Mouse (Mus musculus): ENCODE data around the gene Ugdh.

Gene Ugdh

DNA sequence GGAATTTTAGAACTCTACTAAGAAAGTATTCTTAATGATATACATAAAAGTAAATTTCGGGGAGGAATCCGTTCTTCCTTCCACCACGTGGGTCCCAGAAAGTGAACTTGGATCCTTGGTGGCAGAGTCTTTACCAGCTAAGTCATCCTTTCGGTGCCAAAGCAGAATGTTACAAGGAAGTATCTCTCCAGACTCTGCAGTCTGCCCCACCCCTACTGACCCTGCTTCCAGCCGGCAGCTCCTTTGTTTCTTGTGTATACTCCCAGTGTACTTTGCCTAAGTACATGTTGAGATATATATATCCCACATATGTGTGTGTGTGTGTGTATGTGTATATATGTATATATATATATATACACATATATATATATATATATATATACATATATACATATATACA, 6.3 kb downstream of the Ugdh start:
- DNase-seq (ENCODE audit: low read depth, low spot score), result no peak

DNA sequence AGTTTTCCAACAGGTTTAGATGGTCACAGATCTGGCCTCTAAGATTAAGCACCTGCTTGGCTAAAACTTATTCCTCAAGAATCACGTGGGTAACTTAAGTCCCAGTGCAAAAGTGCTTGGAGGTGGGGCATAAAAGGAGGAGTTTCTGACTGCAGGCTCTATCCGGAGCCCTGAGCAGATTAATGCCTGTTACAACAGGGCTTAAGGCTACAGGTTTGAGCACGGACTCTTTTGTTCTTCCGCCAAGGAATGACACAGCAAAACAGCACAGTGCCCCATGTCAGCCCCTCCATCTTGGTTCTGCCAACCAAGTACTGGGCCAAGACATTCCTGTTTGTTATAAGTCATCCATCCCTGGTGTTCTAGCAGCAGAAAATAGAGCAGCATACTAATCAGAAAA, 7.4 kb downstream of the Ugdh start:
- DNase-seq (ENCODE audit: low read depth, low spot score), result peak; percentile 63

DNA sequence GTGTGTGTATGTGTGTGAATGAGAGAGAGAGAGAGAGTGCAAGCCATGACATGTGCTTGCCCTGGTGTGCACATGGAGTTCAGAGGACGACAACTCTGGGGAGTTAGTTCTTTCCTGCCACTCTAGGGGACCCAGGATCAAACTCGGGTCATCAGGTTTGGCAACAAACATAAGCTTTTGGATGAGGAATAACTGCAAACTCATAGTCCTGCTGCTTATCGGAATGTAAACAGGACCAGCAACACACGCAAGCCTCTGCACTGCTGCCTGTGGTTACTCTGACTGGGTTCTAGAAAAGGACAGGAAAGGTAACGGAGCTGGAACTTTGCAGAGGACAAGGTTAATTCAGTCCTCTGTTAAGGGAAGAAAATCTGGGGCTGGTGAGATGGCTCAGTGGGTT, 10.5 kb downstream of the Ugdh start:
- DNase-seq (ENCODE audit: low read depth, low spot score), result no peak

DNA sequence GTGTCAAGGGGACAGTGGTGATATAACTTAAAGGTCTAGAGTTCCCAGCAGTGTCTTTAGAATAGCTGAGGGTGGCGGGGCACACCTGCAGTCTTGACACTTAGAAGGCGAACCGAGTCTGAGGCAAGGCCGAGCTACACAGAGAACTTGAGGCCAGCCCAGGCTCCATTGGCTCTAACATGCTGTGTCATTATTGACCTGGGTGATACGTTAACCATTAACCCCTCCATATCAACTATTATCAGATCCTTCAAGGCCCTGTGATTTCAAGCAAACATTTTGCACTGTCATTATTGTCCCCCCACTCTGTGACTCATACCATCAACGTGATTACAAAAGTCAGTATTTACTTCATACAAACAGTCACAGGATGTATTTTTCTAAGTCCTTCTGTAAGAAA, 11.5 kb downstream of the Ugdh start:
- no peak for DNase-seq (ENCODE audit: low read depth, low spot score)

DNA sequence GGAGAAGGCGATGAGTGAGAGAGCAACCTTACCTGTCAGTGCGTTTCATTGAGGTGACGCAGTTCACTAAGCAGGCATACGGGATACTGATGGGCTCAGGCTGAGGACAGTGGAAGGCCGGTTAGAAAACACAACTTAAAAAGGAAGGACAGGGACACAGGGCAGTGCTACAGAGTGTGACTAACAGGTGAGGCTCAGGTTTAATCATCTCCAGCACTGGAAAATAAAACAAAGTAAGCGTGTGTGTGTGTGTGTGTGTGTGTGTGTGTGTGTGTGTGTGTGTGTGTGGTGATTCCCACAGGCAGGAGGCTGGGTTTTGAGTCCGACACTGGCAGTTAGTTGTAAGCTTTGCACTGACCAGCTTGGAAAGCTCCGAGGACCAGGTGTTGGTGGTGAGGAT, 12.9 kb downstream of the Ugdh start:
- DNase-seq (ENCODE audit: low read depth, low spot score), result no peak

DNA sequence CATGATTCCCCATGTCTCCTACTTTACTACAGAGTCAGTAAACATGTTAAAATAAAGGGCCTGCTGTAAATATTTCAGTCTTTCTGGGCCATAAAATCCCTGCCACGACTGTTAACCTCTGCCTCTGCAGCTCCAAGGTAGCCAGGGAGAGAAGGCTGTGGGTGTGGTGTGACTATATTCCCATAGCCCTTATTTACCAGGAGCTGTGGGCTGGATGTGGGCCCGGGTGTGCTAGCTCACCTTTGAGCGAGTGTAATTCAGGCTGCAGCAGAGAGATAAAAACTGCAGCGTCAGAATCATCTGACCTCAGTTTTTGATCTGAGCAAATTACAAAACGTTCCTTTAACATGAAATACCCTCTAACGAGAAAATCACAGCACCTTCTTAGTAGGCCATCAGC, 14.9 kb downstream of the Ugdh start:
- DNase-seq (ENCODE audit: low read depth, low spot score), result no peak

DNA sequence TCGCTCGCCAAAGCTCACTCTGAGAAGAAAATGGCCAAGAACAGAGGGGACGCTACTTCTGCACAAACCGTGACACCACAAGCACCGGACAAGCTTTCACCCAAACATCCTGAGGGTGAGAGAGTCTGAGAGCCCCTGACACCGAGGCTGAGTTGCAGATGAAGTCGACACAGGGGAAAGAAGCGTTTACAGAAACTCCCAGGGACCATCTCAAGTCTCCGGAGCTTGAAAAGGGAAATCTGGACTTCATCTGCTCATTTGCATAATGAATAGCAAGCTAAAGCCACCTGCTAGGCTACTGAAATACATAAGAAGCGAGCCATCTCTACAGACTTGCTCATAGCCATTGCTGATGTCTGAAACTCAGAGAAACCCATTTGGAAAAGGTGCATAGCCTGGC, 16.6 kb downstream of the Ugdh start:
- no peak for DNase-seq (ENCODE audit: low read depth, low spot score)

DNA sequence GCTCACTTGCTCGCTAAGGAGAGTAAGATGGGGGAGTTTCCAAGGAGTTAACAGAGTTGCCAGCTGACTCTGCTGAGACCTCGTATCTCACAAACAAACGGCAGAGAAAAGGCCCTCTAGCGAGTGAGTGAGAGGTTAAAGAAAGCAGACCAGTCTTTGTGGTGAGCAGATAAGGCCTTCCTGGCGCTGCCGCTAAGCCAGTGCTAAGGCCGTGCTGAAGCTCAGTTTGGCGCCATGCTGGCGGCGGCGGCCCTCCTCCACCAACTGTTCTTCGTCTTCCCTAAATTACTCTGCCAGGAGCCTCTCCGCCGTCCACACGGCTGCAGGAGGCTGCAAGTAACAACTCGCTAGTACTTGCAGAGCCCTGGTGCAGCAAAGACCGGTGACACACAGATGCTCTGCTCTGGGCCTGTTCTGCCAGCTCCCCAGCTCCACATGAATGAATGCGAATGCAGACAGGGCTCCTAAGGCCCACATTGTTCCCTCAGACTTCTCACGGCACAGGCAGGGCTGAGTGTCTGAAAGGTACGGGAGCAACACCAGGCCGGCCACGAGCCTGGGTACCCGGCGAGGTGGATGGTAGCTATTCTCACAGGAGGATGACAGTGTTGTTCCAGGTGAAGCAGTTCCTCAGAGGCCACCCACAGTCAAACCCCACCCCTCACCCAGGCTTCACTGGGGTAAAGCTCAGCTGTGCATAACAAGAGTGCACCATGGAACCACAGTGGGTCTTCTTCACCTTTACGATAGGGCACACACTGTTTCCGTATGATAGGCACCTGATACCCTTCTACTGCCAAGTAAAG, 19.9 kb downstream of the Ugdh start:
- DNase-seq (ENCODE audit: low read depth, low spot score), result peak; percentile 69

DNA sequence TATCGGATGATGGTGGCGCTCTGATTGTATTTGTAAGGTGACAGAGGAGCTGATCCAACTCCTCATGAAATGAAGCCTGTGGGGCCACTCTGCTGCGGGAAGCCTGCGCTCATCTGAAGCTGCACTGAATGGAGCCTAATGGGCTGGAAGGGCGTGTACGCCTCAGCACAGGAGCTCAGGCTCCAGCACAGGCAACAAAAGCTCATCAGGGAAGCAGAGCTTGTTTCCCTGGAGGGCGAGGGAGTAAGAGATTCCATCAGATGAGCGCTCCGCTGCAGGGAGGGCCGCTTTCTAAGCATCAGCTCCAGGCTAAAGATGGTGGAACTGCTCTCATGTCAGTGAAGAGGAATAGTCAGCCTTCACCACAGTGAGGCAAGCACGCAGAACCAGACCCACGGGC, 27.8 kb downstream of the Ugdh start:
- peak; percentile 53 for DNase-seq (ENCODE audit: low read depth, low spot score)

DNA sequence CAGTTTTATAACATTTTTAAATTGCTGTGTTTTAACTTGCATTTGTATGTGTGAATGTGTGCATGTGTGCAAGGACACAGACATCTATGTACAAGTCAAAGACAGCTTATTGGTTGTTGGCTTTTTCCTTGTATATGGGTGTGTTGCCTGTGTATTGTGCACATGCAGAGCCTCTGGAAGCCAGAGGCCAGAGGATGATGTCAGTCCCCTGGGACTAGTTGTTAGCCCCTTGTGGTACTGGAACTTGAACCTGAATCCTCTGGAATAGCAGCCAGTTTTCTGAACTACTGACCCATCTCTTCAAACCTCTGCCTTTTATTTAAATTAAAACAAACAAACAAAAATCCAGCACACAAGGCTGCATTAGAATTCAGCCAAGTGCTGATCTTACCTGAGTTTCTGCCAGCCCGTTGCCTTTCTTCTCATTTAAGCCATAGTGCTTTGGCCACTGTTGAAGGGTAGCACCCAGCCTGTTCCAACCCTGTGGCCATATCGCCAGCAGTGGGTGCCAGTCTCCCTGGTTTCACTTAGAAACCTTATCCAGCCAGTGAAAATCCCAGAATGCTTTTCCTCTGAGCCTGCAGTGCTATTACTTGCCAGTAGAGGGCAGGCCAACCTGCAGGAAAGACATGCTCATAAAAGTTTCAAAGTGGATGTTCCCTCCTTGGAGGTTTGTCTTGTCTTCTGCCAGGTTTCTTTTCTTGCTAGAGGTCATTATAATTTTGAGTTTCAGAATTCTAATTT, 34.3 kb downstream of the Ugdh start:
- DNase-seq (ENCODE audit: low read depth, low spot score), result peak; percentile 83

DNA sequence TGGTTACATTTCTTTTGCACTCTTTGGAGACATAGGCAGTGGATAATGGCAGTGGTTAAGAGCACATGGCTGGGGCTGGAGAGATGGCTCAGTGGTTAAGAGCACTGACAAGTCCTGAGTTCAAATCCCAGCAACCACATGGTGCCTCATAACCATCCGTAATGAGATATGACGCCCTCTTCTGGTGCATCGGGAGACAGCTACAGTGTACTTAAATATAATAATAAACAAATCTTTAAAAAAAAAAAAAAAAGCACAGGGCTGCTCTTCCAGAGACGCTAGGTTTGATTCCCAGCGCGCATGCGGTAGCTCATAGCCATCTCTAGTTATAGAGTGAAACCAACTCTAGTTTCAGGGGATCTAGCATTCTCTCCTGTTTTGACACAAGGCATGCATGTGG, 41.3 kb downstream of the Ugdh start:
- peak; percentile 22 for DNase-seq (ENCODE audit: low read depth, low spot score)

DNA sequence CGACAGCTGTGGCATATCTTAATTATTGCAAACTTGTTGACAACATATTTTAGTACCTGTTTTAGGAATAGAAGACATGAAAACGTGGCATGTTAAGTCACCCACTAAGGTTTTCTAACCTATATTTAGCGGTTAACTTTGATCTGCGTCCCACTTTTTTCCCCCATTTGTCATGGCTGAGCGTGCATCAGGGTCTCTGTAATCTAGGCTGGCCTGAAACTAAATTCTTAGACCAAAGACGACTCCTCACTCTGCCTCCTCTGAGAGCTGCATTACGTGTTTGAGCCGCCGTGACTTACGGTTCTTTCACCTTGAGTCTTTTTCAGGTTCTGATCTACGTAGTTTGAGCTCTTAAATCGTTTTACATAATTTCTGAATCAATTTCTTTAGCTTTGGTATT, 44.0 kb downstream of the Ugdh start:
- peak; percentile 47 for DNase-seq (ENCODE audit: low read depth, low spot score)

DNA sequence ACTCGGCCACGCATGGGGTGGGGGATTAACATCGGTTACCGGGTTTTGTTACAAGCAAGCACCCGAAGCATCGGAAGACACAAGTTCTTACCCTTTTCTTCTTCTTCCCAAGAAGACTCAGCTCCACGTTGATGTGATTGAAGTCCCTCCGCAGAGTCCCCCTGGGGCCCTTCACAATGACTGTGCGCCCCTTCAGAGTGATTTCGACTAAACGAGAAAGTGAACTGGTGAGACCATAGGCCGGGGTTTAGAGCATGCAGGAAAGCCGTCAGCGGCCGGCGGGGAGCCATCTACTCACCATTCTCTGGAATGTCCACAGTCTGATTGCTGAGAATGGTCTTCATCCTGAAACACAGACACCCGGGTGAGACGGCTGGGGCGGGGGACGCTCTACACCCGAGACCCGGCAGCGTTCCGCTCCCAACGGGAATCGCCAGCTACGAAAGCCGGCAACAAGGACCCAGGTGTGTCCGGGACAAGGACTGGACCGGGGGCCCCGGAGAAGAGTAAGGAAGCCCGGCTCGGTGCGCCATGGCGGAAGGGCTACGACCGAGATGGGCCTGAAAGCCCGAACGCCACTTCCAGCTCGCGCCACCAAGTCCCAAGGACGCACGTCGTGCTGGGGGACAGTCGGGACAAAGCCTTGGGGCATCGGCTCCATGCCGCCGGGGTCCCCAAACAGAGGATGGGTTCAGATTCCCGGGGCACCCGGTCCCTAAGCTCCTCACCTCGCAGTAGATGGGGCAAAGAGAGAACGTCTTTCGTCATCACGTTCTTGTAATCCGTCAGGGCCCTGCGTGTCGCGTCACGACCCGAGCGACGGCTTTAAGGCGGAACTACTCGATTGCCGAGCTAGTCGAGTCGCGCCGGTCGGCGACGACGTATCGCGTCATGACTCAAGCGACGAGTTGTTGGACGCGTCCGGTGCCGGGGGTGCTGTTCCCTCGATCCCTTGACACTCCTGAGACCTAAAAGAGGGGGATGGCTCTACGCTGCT, 44.8 kb downstream of the Ugdh start, which contains the start of the genes Rpl9 and Lias:
Gene Rpl9 (minus strand): TSS at position 797 of the 997 bp plus-strand sequence.
Gene Lias (plus strand): TSS at position 850 of the 997 bp plus-strand sequence.
- peak; percentile 99 for DNase-seq (ENCODE audit: low read depth, low spot score)

DNA sequence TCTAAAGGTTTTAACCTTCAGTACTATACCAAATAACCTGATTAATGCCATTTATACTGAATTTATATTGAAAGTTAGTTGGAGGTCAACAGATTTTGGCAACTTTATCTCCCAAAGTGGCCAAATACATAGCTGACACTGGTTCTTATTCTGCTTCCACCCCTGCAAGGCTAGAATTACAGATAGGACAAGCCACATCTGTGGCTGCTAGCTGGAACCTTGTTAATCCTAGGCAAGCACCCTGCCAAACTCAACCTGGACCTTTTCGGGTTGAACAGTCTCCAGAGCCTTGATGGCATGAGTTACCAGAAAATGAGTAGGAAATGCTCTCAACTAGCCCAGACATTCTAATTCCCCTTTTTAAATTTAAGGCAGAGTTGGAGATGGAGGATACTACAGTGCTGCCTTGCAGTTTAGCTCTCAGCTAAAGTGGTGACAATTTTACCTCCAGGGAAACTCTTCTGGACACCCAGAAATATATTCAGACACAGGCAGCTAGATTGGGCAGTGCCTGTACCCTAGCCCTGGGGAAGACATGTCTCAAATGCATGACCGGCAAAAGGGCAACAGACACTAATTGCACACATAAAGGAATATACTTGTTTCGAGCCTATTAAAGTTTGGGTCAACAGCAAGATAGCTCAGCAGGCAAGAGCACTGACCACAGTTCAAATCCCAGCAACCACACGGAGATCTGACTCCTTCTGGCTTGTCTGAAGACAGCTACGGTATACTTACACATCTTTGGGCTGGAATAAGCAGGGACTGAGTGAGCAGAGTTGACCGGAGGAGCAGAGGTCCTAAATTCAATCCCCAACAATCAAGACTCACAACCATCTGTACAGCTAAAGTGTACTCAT, 48.5 kb downstream of the Ugdh start:
- peak; percentile 35 for DNase-seq (ENCODE audit: low read depth, low spot score)

DNA sequence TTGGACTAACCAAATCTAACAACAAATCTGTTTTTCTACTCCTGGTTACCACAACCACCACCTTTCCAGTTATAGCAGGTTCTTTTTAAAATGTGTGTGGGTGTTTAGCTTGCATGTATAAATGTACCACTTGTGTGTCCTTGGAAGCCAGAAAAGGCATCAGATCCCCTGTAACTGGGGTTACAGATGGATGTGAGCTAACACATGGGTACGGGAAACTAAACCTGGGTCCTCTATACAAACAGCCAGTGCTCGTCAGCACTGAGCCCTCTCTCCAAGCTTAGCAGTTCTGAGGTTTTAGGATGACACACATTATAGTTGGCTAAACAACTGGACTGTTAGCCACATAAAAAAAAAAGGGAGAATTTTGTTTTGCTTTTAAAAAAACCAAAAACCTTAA, 50.0 kb downstream of the Ugdh start:
- DNase-seq (ENCODE audit: low read depth, low spot score), result no peak

DNA sequence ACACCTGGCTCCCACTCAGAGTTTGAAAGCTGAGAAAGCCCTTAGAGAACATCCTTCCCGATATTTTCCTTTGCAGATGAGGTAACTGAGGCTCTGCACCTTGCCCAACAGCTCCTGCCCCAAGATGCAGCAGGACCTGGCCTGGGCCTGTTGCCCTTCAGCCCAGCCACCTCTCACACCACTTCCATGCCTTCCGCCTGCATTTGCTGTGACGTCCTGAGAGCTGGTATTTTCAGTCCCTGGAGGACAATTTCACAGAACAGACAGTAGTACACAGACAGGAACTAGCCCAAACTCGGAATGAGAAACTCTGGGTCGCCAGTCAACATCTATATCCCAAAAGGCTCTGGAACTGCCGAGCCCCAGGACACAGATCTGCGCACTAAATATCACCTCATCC, 61.0 kb downstream of the Ugdh start:
- no peak for DNase-seq (ENCODE audit: low read depth, low spot score)

DNA sequence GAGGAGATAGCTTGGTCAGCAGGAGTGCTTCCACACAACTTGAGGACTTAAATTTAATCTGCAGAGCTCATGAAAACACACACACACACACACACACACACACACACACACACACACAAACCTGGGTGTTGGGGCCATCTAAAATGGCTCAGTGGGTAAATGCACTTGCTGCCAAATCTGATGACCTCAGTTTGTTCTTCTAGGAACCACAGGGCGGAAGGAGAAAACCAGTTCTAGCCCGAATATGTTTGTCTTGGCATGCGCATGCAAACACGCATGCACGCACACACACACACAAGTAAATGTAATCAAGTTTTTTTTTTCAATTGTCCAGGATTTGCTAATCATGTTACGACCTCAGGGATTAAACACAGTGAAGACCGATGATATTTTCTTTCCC, 64.2 kb downstream of the Ugdh start:
- no peak for DNase-seq (ENCODE audit: low read depth, low spot score)

DNA sequence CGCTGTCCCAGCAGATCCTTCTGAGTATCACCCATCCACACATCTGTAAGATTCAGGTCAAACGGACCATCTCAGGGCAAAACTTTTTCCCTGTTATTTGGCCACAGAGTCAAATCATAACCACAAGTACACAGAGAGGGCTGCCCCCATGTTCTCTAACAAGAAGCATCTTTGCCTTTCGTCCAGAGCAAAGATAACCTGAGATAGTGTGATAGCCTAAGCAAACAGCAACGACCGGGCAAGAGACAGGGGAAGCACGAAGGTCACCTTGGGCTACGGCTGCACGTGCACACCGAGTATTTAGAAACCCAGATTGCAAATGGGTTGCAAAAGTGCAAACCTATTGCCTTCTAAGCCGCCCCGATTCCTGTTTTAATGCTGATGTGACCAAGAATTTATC, 67.9 kb downstream of the Ugdh start:
- no peak for DNase-seq (ENCODE audit: low read depth, low spot score)
